Mouse (Mus musculus): ENCODE results near the gene Zfp248. TPM values are rescaled to one million over a fixed set of nuclear protein-coding genes. Genes with fewer than 3 reads are reported as not detected.

The Zfp248 gene
- polyA plus RNA-seq, 1 experiment from 2014 or later, result 13.0 TPM

GRCm38 (mm10) chr6:118385962-118386361 is 69.4 kb downstream of the Zfp248 start:
- no peaks in the 10 kb centered on the region for H3K9me3 ChIP-seq (ENCODE audit: control insufficient read depth, low read length)
- H3K4me3 ChIP-seq (ENCODE audit: low read depth, low read length), result no peak overlapping the region
- H3K4me2 ChIP-seq (ENCODE audit: low read depth, severe bottlenecking), result no peak overlapping the region
- ATAC-seq (ENCODE audit: insufficient number of reproducible peaks, low FRiP score, low TSS enrichment, low read depth) (no peak), DNase-seq (ENCODE audit: low spot score) (no peak)
- H3K9ac ChIP-seq (ENCODE audit: low read length), result no peak overlapping the region
- no peaks in the 10 kb centered on the region for H3K27me3 ChIP-seq (ENCODE audit: control insufficient read depth, insufficient read depth, low read length)
- peaks cover 20% of the 10 kb centered on the region for H3K36me3 ChIP-seq (ENCODE audit: control insufficient read depth, insufficient read depth, low read length)
- WGBS, result 92% methylated on average over 3 of the region's 3 CpGs
- no peak overlapping the region for H3K27ac ChIP-seq (replicated peaks; ENCODE audit: low read depth, low read length)
- no peaks in the 10 kb centered on the region for H3K4me1 ChIP-seq (ENCODE audit: control insufficient read depth, insufficient read depth, low read length)

- no peak overlapping the region for H3K27ac ChIP-seq (replicated peaks; ENCODE audit: low read depth, low read length)
These were observed 74.1 kb downstream of the Zfp248 start for GRCm38 (mm10) chr6:118381234-118381633.

GRCm38 (mm10) chr6:118380630-118381029 is 74.7 kb downstream of the Zfp248 start:
- no peak overlapping the region for H3K4me3 ChIP-seq (ENCODE audit: low read depth, low read length)
- WGBS, result 56% methylated on average over 3 of the region's 3 CpGs
- peaks cover 10% of the 10 kb centered on the region for H3K36me3 ChIP-seq (ENCODE audit: control insufficient read depth, insufficient read depth, low read length)
- H3K9me3 ChIP-seq (ENCODE audit: control insufficient read depth, low read length), result no peaks in the 10 kb centered on the region
- H3K4me2 ChIP-seq (ENCODE audit: low read depth, severe bottlenecking), result no peak overlapping the region
- no peak for ATAC-seq (ENCODE audit: insufficient number of reproducible peaks, low FRiP score, low TSS enrichment, low read depth)
- H3K27me3 ChIP-seq (ENCODE audit: control insufficient read depth, insufficient read depth, low read length), result no peaks in the 10 kb centered on the region
- H3K4me1 ChIP-seq (ENCODE audit: control insufficient read depth, insufficient read depth, low read length), result peaks cover 8% of the 10 kb centered on the region
- no peak overlapping the region for H3K27ac ChIP-seq (replicated peaks; ENCODE audit: low read depth, low read length)
- no peak for DNase-seq (ENCODE audit: low spot score)
- H3K9ac ChIP-seq (ENCODE audit: low read length), result no peak overlapping the region

More at GRCm38 (mm10) chr6:118381234-118381633, 74.1 kb downstream of the Zfp248 start:
- no peaks in the 10 kb centered on the region for H3K9me3 ChIP-seq (ENCODE audit: control insufficient read depth, low read length)
- peaks cover 5% of the 10 kb centered on the region for H3K4me1 ChIP-seq (ENCODE audit: control insufficient read depth, insufficient read depth, low read length)
- DNase-seq (ENCODE audit: low spot score), result no peak
- H3K9ac ChIP-seq (ENCODE audit: low read length), result no peak overlapping the region
- peaks cover 10% of the 10 kb centered on the region for H3K36me3 ChIP-seq (ENCODE audit: control insufficient read depth, insufficient read depth, low read length)
- H3K4me2 ChIP-seq (ENCODE audit: low read depth, severe bottlenecking), result no peak overlapping the region
- WGBS, result 81% methylated on average over 4 of the region's 4 CpGs
- no peaks in the 10 kb centered on the region for H3K27me3 ChIP-seq (ENCODE audit: control insufficient read depth, insufficient read depth, low read length)
- no peak overlapping the region for H3K4me3 ChIP-seq (ENCODE audit: low read depth, low read length)
- ATAC-seq (ENCODE audit: insufficient number of reproducible peaks, low FRiP score, low TSS enrichment, low read depth), result no peak

- H3K4me3 ChIP-seq (ENCODE audit: low read depth, low read length), result no peak overlapping the region
- WGBS, result 34% methylated on average over 20 of the region's 20 CpGs
These were observed 75.7 kb downstream of the Zfp248 start for GRCm38 (mm10) chr6:118379451-118380167.

GRCm38 (mm10) chr6:118377611-118378010 is 77.7 kb downstream of the Zfp248 start:
- 55% methylated on average over 10 of the region's 10 CpGs for WGBS
- Histone ChIP-seq H3K9ac (ENCODE audit: low read length) (no peak overlapping the region), H3K4me3 (ENCODE audit: low read depth, low read length) (no peak overlapping the region), H3K27ac (replicated peaks; ENCODE audit: low read depth, low read length) (no peak overlapping the region), H3K9me3 (ENCODE audit: control insufficient read depth, low read length) (no peaks in the 10 kb centered on the region), H3K4me1 (ENCODE audit: control insufficient read depth, insufficient read depth, low read length) (peaks cover 8% of the 10 kb centered on the region), H3K36me3 (ENCODE audit: control insufficient read depth, insufficient read depth, low read length) (peaks cover under 1% of the 10 kb centered on the region; the same call in 1 of the 2 replicates), H3K4me2 (ENCODE audit: low read depth, severe bottlenecking) (no peak overlapping the region), H3K27me3 (ENCODE audit: control insufficient read depth, insufficient read depth, low read length) (no peaks in the 10 kb centered on the region)
- ATAC-seq (ENCODE audit: insufficient number of reproducible peaks, low FRiP score, low TSS enrichment, low read depth) (no peak), DNase-seq (ENCODE audit: low spot score) (no peak)

More at GRCm38 (mm10) chr6:118379451-118380167, 75.7 kb downstream of the Zfp248 start:
- no peaks in the 10 kb centered on the region for H3K27me3 ChIP-seq (ENCODE audit: control insufficient read depth, insufficient read depth, low read length)
- H3K9ac ChIP-seq (ENCODE audit: low read length), result no peak overlapping the region
- ATAC-seq (ENCODE audit: insufficient number of reproducible peaks, low FRiP score, low TSS enrichment, low read depth) (peak; percentile 84), DNase-seq (ENCODE audit: low spot score) (peak; percentile 94)
- H3K27ac ChIP-seq (replicated peaks; ENCODE audit: low read depth, low read length), result no peak overlapping the region
- H3K4me1 ChIP-seq (ENCODE audit: control insufficient read depth, insufficient read depth, low read length), result peaks cover 8% of the 10 kb centered on the region
- peaks cover 7% of the 10 kb centered on the region for H3K36me3 ChIP-seq (ENCODE audit: control insufficient read depth, insufficient read depth, low read length)
- no peaks in the 10 kb centered on the region for H3K9me3 ChIP-seq (ENCODE audit: control insufficient read depth, low read length)
- H3K4me2 ChIP-seq (ENCODE audit: low read depth, severe bottlenecking), result no peak overlapping the region

Small RNA genes lying within 50 kb of the gene (microRNA-seq; reads per million reads assigned to microRNA genes)
- not detected for gene Gm25953

Other genes starting within 250 kb of the Zfp248 start
- 52.5 and 64.5 TPM in 2 replicates for gene Bms1, start 36.1 kb downstream of the Zfp248 start, polyA plus RNA-seq (2014; fragmentation: Nextera tagmentation; extraction: Ambion mirVana)
- 11.6 and 15.6 TPM in 2 replicates for gene Zfp9, start 23.8 kb upstream of the Zfp248 start, polyA plus RNA-seq (2014; fragmentation: Nextera tagmentation; extraction: Ambion mirVana)
- gene Ankrd26, start 106.7 kb upstream of the Zfp248 start, polyA plus RNA-seq (2014; fragmentation: Nextera tagmentation; extraction: Ambion mirVana), result 19.7 and 20.8 TPM in 2 replicates

Data from limb, embryonic 11.5 days (tissue).